Comparison of ENCODE assay signal across 25 mouse cellular contexts in the genomic region with DNA sequence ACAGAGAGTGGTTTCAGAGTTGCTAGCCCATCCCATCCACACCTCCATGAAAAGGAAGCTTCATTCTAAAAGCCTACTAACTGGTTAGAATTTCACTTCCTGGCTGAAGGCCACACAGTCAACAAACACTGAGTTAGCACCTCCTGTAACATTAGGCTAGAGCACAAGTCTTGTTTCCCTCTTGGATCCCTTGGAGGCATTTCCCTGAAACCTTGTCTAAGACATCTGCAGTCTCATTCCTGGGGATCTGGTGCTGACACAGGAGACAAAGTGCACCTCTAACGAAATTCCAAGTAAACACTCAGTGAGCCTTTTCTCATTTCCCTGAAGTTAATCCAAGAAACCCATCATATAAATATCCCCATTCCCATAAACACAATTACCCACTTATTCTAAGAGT.
DNase-seq lines count a peak whose midpoint lies in the region; ATAC-seq and TF ChIP-seq lines count a peak whose summit lies in the region.
"Had no signal": no experiment of that assay in that cellular context is flagged by ENCODE, and none has a peak within 500 bp of the region (broad histone marks: within the 10 kb centered on the region; RNA-seq: fewer than 3 reads in every experiment).

No protein-coding gene starts in this region.

- no peak for TF ChIP-seq POLR2A in embryonic fibroblast, embryonic 13.5 days (IDR thresholded peaks at IDR 0.05; ENCODE audit: low read depth, low read length)

- TF ChIP-seq EP300 in lung, postnatal 0 days (IDR thresholded peaks at IDR 0.05): no peak

- H3K9me3 ChIP-seq in kidney, embryonic 14.5 days (ENCODE audit: control insufficient read depth, low read length): no peaks in the 10 kb centered on the region
- no peaks in the 10 kb centered on the region for H3K9me3 ChIP-seq in lung, embryonic 14.5 days (ENCODE audit: low read depth, low read length)
- no peaks in the 10 kb centered on the region for H3K9me3 ChIP-seq in lung, postnatal 0 days (ENCODE audit: low read length)
- no peaks in the 10 kb centered on the region for H3K9me3 ChIP-seq in limb, embryonic 15.5 days
- H3K9me3 ChIP-seq in forebrain, embryonic 12.5 days: no peaks in the 10 kb centered on the region
- H3K9me3 ChIP-seq: forebrain, embryonic 15.5 days; heart, embryonic 12.5 days; midbrain, embryonic 15.5 days; neural tube, embryonic 12.5 days had no signal

- no peak for DNase-seq in kidney, postnatal 10 days
- DNase-seq in lung, embryonic 14.5 days: peak; percentile 49
- no peak for DNase-seq in lung, postnatal 0 days (ENCODE audit: low spot score)
- DNase-seq: adrenal gland, adult 2 months; cerebellum, adult 11 months; cerebellum, adult 9-11 months; gastrocnemius, postnatal 10 days; heart, adult 18-20 months; heart, postnatal 14 days; liver, postnatal 0 days; right cerebral cortex, postnatal 14 days; thymus, adult 18-20 months; thymus, postnatal 36 days had no signal

- H3K9ac ChIP-seq in kidney, embryonic 14.5 days (ENCODE audit: low read depth, low read length): no peak overlapping the region
- no peak overlapping the region for H3K9ac ChIP-seq in lung, embryonic 14.5 days
- H3K9ac ChIP-seq in lung, postnatal 0 days (replicated peaks; ENCODE audit: low read depth): no peak overlapping the region
- no peak overlapping the region for H3K9ac ChIP-seq in limb, embryonic 15.5 days
- no peak overlapping the region for H3K9ac ChIP-seq in forebrain, embryonic 12.5 days
- H3K9ac ChIP-seq: forebrain, embryonic 15.5 days; heart, embryonic 12.5 days; liver, postnatal 0 days; midbrain, embryonic 15.5 days; neural tube, embryonic 12.5 days had no signal

- H3K27ac ChIP-seq in kidney, embryonic 14.5 days (ENCODE audit: low read depth, low read length): peak overlapping the region; percentile 38; the same call in 1 of the 2 replicates
- H3K27ac ChIP-seq in lung, embryonic 14.5 days (ENCODE audit: low read depth): no peak overlapping the region
- H3K27ac ChIP-seq in lung, postnatal 0 days (ENCODE audit: low read length): no peak overlapping the region
- peak overlapping the region; percentile 47; the same call in 1 of the 2 replicates for H3K27ac ChIP-seq in embryonic fibroblast, embryonic 13.5 days (ENCODE audit: insufficient read depth, low read length)
- peak overlapping the region; percentile 73 for H3K27ac ChIP-seq in limb, embryonic 15.5 days
- H3K27ac ChIP-seq in forebrain, embryonic 12.5 days: no peak overlapping the region
- H3K27ac ChIP-seq: forebrain, embryonic 15.5 days; hindbrain, postnatal 0 days; macrophage; midbrain, embryonic 15.5 days; neural tube, embryonic 12.5 days had no signal

- no peaks in the 10 kb centered on the region for H3K27me3 ChIP-seq in kidney, embryonic 14.5 days (ENCODE audit: control insufficient read depth, insufficient read depth, low read length)
- no peaks in the 10 kb centered on the region for H3K27me3 ChIP-seq in lung, embryonic 14.5 days (ENCODE audit: insufficient read depth, low read length)
- no peaks in the 10 kb centered on the region for H3K27me3 ChIP-seq in lung, postnatal 0 days (replicated peaks; ENCODE audit: insufficient read depth, low read length)
- no peaks in the 10 kb centered on the region for H3K27me3 ChIP-seq in limb, embryonic 15.5 days
- H3K27me3 ChIP-seq in forebrain, embryonic 12.5 days: no peaks in the 10 kb centered on the region
- H3K27me3 ChIP-seq: forebrain, embryonic 15.5 days; heart, embryonic 12.5 days; midbrain, embryonic 15.5 days; neural tube, embryonic 12.5 days had no signal

- peaks cover 12% of the 10 kb centered on the region for H3K4me1 ChIP-seq in kidney, embryonic 14.5 days (ENCODE audit: control insufficient read depth, insufficient read depth, low read length)
- no peaks in the 10 kb centered on the region; the same call in 1 of the 2 replicates for H3K4me1 ChIP-seq in lung, embryonic 14.5 days (ENCODE audit: insufficient read depth)
- no peaks in the 10 kb centered on the region for H3K4me1 ChIP-seq in lung, postnatal 0 days (ENCODE audit: insufficient read depth, low read depth, low read length)
- H3K4me1 ChIP-seq in embryonic fibroblast, embryonic 13.5 days (ENCODE audit: control insufficient read depth, insufficient read depth, low read length): no peaks in the 10 kb centered on the region; the same call in 1 of the 2 replicates
- H3K4me1 ChIP-seq in limb, embryonic 15.5 days: peaks cover 23% of the 10 kb centered on the region; the same call in 1 of the 2 replicates
- no peaks in the 10 kb centered on the region for H3K4me1 ChIP-seq in forebrain, embryonic 12.5 days
- H3K4me1 ChIP-seq: forebrain, embryonic 15.5 days; heart, embryonic 12.5 days; midbrain, embryonic 15.5 days had no signal

- no peaks in the 10 kb centered on the region for H3K36me3 ChIP-seq in kidney, embryonic 14.5 days (ENCODE audit: control insufficient read depth, insufficient read depth, low read length)
- H3K36me3 ChIP-seq in lung, embryonic 14.5 days (ENCODE audit: insufficient read depth): no peaks in the 10 kb centered on the region
- H3K36me3 ChIP-seq in lung, postnatal 0 days (ENCODE audit: insufficient read depth, low read length): no peaks in the 10 kb centered on the region
- no peaks in the 10 kb centered on the region for H3K36me3 ChIP-seq in limb, embryonic 15.5 days
- H3K36me3 ChIP-seq in forebrain, embryonic 12.5 days (replicated peaks): no peaks in the 10 kb centered on the region
- H3K36me3 ChIP-seq: forebrain, embryonic 15.5 days; heart, embryonic 12.5 days; midbrain, embryonic 15.5 days; neural tube, embryonic 12.5 days had no signal

- H3K4me3 ChIP-seq in kidney, embryonic 14.5 days (ENCODE audit: low read length): no peak overlapping the region
- H3K4me3 ChIP-seq in lung, embryonic 14.5 days (ENCODE audit: low read depth, low read length): no peak overlapping the region
- H3K4me3 ChIP-seq in lung, postnatal 0 days (ENCODE audit: low read depth, low read length): no peak overlapping the region
- no peak overlapping the region for H3K4me3 ChIP-seq in embryonic fibroblast, embryonic 13.5 days (ENCODE audit: insufficient read depth, low read length)
- H3K4me3 ChIP-seq in limb, embryonic 15.5 days: no peak overlapping the region
- no peak overlapping the region for H3K4me3 ChIP-seq in forebrain, embryonic 12.5 days (replicated peaks)
- H3K4me3 ChIP-seq: forebrain, embryonic 15.5 days; heart, embryonic 12.5 days; midbrain, embryonic 15.5 days; neural tube, embryonic 12.5 days had no signal

- H3K4me2 ChIP-seq in kidney, embryonic 14.5 days (replicated peaks; ENCODE audit: low read depth, low read length): no peak overlapping the region
- H3K4me2 ChIP-seq in lung, embryonic 14.5 days: no peak overlapping the region
- H3K4me2 ChIP-seq in lung, postnatal 0 days (replicated peaks; ENCODE audit: low read depth, low read length): no peak overlapping the region
- H3K4me2 ChIP-seq in limb, embryonic 15.5 days: no peak overlapping the region
- H3K4me2 ChIP-seq in forebrain, embryonic 12.5 days: no peak overlapping the region
- H3K4me2 ChIP-seq: forebrain, embryonic 15.5 days; heart, embryonic 12.5 days; liver, embryonic 11.5 days; midbrain, embryonic 15.5 days; neural tube, embryonic 12.5 days had no signal

- TF ChIP-seq CTCF in lung, embryonic 14.5 days (IDR thresholded peaks at IDR 0.05; ENCODE audit: low read depth): no peak
- no peak for TF ChIP-seq CTCF in lung, postnatal 0 days (IDR thresholded peaks at IDR 0.05)
- no peak for TF ChIP-seq CTCF in embryonic fibroblast, embryonic 13.5 days (IDR thresholded peaks at IDR 0.05; ENCODE audit: borderline replicate concordance, insufficient read depth, low read length)

- ATAC-seq in kidney, embryonic 14.5 days (ENCODE audit: low FRiP score, low TSS enrichment): no peak
- no peak for ATAC-seq in lung, embryonic 14.5 days (ENCODE audit: insufficient read depth)
- no peak for ATAC-seq in lung, postnatal 0 days
- 0 out of 2 replicates have a peak, but pooled peaks have one; percentile 28 for ATAC-seq in limb, embryonic 15.5 days (ENCODE audit: insufficient number of reproducible peaks, low FRiP score, low TSS enrichment, low read depth)
- no peak for ATAC-seq in forebrain, embryonic 12.5 days (ENCODE audit: low FRiP score)
- ATAC-seq: forebrain, embryonic 15.5 days; hindbrain, postnatal 0 days; intestine, embryonic 16.5 days; liver, postnatal 0 days; midbrain, embryonic 15.5 days had no signal

- WGBS in kidney, embryonic 14.5 days: 52% methylated on average over 1 of the region's 1 CpGs
- WGBS in lung, embryonic 14.5 days: 23% methylated on average over 1 of the region's 1 CpGs
- 32% methylated on average over 1 of the region's 1 CpGs for WGBS in lung, postnatal 0 days
- WGBS in limb, embryonic 15.5 days: 29% methylated on average over 1 of the region's 1 CpGs
- WGBS in forebrain, embryonic 12.5 days: 68% methylated on average over 1 of the region's 1 CpGs

Comparison
In these comparisons a context has a peak if more than half of its experiments do, and no peak if none do; other contexts are left out.
1. H3K27ac ChIP-seq: peak in kidney, embryonic 14.5 days (single experiment), embryonic fibroblast, embryonic 13.5 days (single experiment) and limb, embryonic 15.5 days (single experiment); none in lung, embryonic 14.5 days (single experiment), lung, postnatal 0 days (single experiment) and forebrain, embryonic 12.5 days (single experiment).